Mouse (Mus musculus) ES-E14 (cell line): Measurements from ENCODE around the gene Gm10135. TPM values are rescaled to one million over a fixed set of nuclear protein-coding genes. Genes with fewer than 3 reads are reported as not detected.
A peak's percentile ranks its signal among the peaks of the same experiment; 100 is the strongest.
"Not testable (repeated sequence)": the region's sequence is repeated elsewhere in the genome, so short reads cannot be mapped to it uniquely, and the experiment has no call there.

Experiments
- DNase-seq: peaks from one replicate; pipeline ENCODE4 v3.0.0-alpha.2; 2013; ENCODE audit warnings: low read depth, low spot score
- H3K27ac ChIP-seq: 2 replicates; pipeline ENCODE4 v1.5.1; 2012; ENCODE audit warnings: low read depth, mild to moderate bottlenecking, low read length, moderate library complexity, mixed read lengths; ENCODE audit not compliant: poor library complexity, insufficient read depth, severe bottlenecking
- H3K36me3 ChIP-seq: 2 replicates; pipeline ENCODE4 v1.6.1; 2012; ENCODE audit warnings: mild to moderate bottlenecking, low read length, moderate library complexity, mixed read lengths; ENCODE audit not compliant: control insufficient read depth, poor library complexity, insufficient read depth, severe bottlenecking
- H3K4me1 ChIP-seq, 2 experiments: fragments of 150-350 bp in 1 of 2; sonication (generic) in 1 of 2; 2 replicates each; pipeline ENCODE4 v1.6.1; 2012; ENCODE audit warnings: low read length in 2 of 2, mild to moderate bottlenecking in 1 of 2, mixed read lengths in 1 of 2; ENCODE audit not compliant: control insufficient read depth in 2 of 2, insufficient read depth in 2 of 2, poor library complexity in 1 of 2
- H3K4me3 ChIP-seq, 2 experiments: fragments of 150-350 bp in 1 of 2; sonication (generic) in 1 of 2; 2 replicates each; pipeline ENCODE4 v1.5.1; 2012; ENCODE audit warnings: low read length in 2 of 2, low read depth in 1 of 2, mild to moderate bottlenecking in 1 of 2, mixed read lengths in 1 of 2; ENCODE audit not compliant: insufficient read depth in 1 of 2, poor library complexity in 1 of 2, severe bottlenecking in 1 of 2
- H3K9ac ChIP-seq: 2 replicates; pipeline ENCODE4 v1.6.1; 2012; ENCODE audit warnings: low read depth, mild to moderate bottlenecking, low read length, mixed read lengths; ENCODE audit not compliant: poor library complexity, insufficient read depth, severe bottlenecking
- H3K9me3 ChIP-seq: fragments of 150-350 bp; sonication (generic); 2 replicates; pipeline ENCODE4 v1.6.1; 2012; ENCODE audit warnings: low read depth, mild to moderate bottlenecking, low read length; ENCODE audit not compliant: control insufficient read depth, insufficient read depth
- CHD2 ChIP-seq: IDR thresholded peaks from 2 replicates; pipeline ENCODE4 v1.6.1; 2014; ENCODE audit warnings: mild to moderate bottlenecking, low read depth, low read length, inconsistent platforms
- HCFC1 ChIP-seq: IDR thresholded peaks from 2 replicates; pipeline ENCODE4 v1.6.1; 2012; ENCODE audit warnings: low read length, inconsistent platforms, borderline replicate concordance; ENCODE audit not compliant: insufficient read depth
- MAFK ChIP-seq: IDR thresholded peaks from 2 replicates; pipeline ENCODE4 v1.6.1; 2014; ENCODE audit warnings: mild to moderate bottlenecking, low read depth, low read length, inconsistent platforms; ENCODE audit not compliant: insufficient read depth
- ZC3H11A ChIP-seq: IDR thresholded peaks from 2 replicates; pipeline ENCODE4 v1.6.1; 2012; ENCODE audit warnings: low read depth, mild to moderate bottlenecking, inconsistent platforms, low read length, borderline replicate concordance
- ZNF384 ChIP-seq: IDR thresholded peaks from 2 replicates; pipeline ENCODE4 v1.6.1; 2012; ENCODE audit warnings: low read depth, low read length, inconsistent platforms
- in situ Hi-C, 2 experiments: fragments of 600-800 bp; cut with MboI; formaldehyde crosslinking; loops; one replicate each; pipeline ENCODE4 v1.15.1; 2025; ENCODE audit warnings: low sequenced_read_pairs in 2 of 2, inconsistent platforms in 1 of 2; ENCODE audit not compliant: unreplicated experiment in 2 of 2
- total RNA-seq: library from RNA; depleted of rRNA; stranded (reverse); fragments of 300-350 nt; gene quantifications from 2 replicates; pipeline ENCODE4 v1.2.3, GENCODE M21; 2012

The Gm10135 gene
- total RNA-seq, 1 experiment, result not detected

DNA sequence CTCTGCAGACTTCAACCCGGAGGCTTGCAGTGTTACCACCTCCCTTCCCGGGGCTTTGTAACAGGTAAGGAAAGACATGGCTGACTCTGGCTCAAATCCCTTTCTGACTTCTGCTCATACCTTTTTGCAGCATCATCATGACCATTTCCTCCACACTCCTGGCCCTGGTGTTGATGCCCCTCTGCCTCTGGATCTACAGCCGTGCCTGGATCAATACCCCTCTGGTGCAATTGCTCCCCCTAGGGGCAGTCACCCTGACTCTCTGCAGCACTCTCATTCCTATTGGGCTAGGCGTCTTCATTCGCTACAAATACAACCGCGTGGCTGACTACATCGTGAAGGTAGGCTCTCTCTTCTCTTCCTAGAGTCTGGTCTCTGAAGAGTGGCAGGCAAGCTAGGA, 33.7 kb upstream of the Gm10135 start:
- H3K4me3 ChIP-seq, DNase-seq, H3K4me1 ChIP-seq, H3K9me3 ChIP-seq, in situ Hi-C loops, H3K36me3 ChIP-seq, H3K27ac ChIP-seq, H3K9ac ChIP-seq: not testable (repeated sequence)
- TF ChIP-seq ZC3H11A, result peak; percentile 12; the same call in 1 of the 2 replicates

DNA sequence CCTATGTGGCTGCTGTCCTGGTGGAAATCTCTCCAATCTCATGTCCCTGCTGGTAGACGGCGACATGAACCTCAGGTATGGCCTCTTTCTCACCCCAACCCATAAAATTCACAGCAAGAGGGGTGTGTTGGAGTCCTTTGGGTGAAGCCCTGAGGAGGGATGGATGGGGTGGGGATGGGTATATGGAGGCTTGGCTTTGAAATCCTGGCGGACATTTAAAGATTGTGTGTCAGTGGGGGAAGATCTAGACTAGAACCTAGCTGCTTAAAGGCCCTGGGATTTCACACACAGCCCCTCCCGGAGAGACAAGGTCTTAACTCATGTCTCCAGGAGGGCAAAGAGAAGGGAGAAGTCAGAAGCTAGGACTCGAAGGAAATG, 33.1 kb upstream of the Gm10135 start:
- TF ChIP-seq CHD2 (no peak), ZC3H11A (no peak), HCFC1 (no peak), ZNF384 (no peak), MAFK (no peak)
- in situ Hi-C loops, result no loop called here

DNA sequence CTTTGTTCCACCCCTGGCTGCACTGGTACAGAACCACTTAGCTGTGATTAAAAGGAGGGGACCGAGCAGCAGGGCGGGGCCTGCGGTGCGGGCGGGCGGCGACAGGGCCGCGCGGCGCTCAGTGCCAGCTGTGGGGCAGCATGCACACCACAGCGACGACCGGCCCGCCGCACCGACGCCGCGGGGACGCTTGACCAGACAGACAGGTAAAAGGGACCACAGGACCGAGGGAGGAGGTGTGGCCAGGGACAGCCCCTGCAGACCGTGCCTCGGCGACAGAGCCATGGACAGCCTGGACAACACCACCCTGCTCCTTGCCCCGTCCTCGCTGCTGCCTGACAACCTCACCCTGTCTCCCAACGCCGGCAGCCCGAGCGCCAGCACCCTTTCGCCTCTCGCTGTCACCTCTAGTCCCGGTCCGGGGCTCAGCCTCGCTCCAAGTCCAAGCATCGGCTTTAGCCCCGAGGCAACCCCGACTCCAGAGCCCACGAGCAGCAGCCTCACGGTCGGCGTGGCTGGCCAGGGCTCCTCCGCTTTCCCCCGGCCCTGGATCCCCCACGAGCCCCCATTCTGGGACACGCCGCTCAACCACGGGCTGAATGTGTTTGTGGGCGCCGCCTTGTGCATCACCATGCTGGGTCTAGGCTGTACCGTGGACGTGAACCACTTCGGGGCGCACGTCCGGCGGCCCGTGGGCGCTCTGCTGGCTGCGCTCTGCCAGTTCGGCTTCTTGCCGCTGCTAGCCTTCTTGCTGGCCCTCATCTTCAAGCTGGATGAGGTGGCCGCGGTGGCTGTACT, 32.5 kb upstream of the Gm10135 start, which contains the start of gene Slc10a4:
Gene Slc10a4 (plus strand): TSS at position 100 of the 798 bp plus-strand sequence.
- in situ Hi-C loops, result no loop called here
- H3K27ac ChIP-seq, result no peak within 1 kb of the TSS
- no peak for DNase-seq
- no peaks in the 10 kb centered on the region for H3K9me3 ChIP-seq
- no peaks in the 10 kb centered on the region for H3K36me3 ChIP-seq
- TF ChIP-seq ZNF384 (no peak), HCFC1 (no peak), ZC3H11A (no peak), CHD2 (no peak), MAFK (no peak)
- H3K4me1 ChIP-seq, result no peaks in the 10 kb centered on the region
- peak within 1 kb of the TSS; percentile 54 to 58 for H3K4me3 ChIP-seq
- no peak within 1 kb of the TSS for H3K9ac ChIP-seq

More for the DNA sequence above, 33.1 kb upstream of the Gm10135 start:
- H3K4me3 ChIP-seq, result peak overlapping the region in 1 of 2 experiments; percentile 58; a peak in 1 of 4 replicates
- no peaks in the 10 kb centered on the region for H3K9me3 ChIP-seq
- H3K36me3 ChIP-seq, result no peaks in the 10 kb centered on the region
- no peak for DNase-seq
- no peak overlapping the region for H3K9ac ChIP-seq
- no peak overlapping the region for H3K27ac ChIP-seq
- H3K4me1 ChIP-seq, result no peaks in the 10 kb centered on the region

DNA sequence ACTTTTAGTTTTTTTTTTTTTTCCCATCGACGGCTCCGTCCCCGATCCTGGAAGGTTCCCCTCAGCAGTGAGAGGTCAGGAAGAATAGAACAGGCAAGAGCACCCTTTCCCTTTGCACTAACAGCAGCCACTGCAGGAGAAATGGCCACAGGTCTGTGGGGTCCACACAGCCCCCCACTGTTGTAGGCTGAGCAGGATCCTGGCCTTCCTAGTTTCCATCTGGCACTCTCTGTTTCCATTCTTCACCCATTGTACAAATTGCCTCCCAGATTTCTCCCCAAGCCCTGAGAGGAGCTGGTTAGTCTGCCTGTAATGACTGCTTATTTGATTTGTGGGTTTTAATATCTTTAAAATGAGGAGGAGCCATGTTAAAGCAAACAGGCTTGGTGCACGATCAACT, 29.5 kb upstream of the Gm10135 start:
- H3K4me1 ChIP-seq, result no peaks in the 10 kb centered on the region
- no peaks in the 10 kb centered on the region for H3K9me3 ChIP-seq
- H3K4me3 ChIP-seq, result no peak overlapping the region
- H3K27ac ChIP-seq, result no peak overlapping the region
- no peaks in the 10 kb centered on the region for H3K36me3 ChIP-seq
- in situ Hi-C loops, result no loop called here
- no peak for DNase-seq
- no peak for TF ChIP-seq MAFK
- TF ChIP-seq CHD2, result no peak
- TF ChIP-seq ZNF384, result no peak
- H3K9ac ChIP-seq, result no peak overlapping the region

DNA sequence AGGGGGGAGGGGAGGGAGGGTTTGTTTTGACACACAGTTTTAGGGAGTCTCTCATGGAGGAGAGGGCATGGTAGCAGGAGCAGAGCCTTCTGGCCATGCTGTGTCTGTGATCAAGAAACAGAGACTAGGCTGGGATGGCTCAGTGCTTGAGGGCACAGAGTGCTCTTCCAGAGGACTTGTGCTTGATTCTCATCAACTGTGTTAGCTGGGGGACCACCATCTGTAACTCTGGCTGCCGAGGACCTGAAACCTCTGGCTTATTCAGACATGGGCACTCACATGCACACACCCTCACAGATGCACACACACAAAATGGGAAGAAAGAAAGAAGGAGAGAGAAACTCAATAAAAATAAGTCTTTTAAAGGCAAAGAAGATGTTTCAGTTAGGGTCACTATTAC, 24.0 kb upstream of the Gm10135 start:
- in situ Hi-C loops, result loop anchor here in 1 of 2 experiments (25.0 kb wide), 1 partner anchor 389 kb away; no protein-coding TSS in a partner anchor
- H3K4me3 ChIP-seq, H3K4me1 ChIP-seq, H3K27ac ChIP-seq, H3K9me3 ChIP-seq, DNase-seq, H3K36me3 ChIP-seq, H3K9ac ChIP-seq: not testable (repeated sequence)
